Mouse (Mus musculus): ENCODE data around the gene Cel. TPM values are rescaled to one million over a fixed set of nuclear protein-coding genes. Genes with fewer than 3 reads are reported as not detected.

Cel gene
- polyA plus RNA-seq, 1 experiment, result 0.12 TPM

- WGBS, result 12% methylated on average over 11 of the region's 11 CpGs
- Histone ChIP-seq H3K4me3 (replicated peaks; ENCODE audit: extremely low read depth, low read depth, low read length) (no peak overlapping the region), H3K4me1 (ENCODE audit: control insufficient read depth, insufficient read depth, low read length) (peaks cover 38% of the 10 kb centered on the region)
- no peak for TF ChIP-seq CTCF (IDR thresholded peaks at IDR 0.05; ENCODE audit: insufficient read depth, low read length)
- TF ChIP-seq POLR2A (IDR thresholded peaks at IDR 0.05; ENCODE audit: borderline replicate concordance, extremely low read depth, low read depth, low read length), result peak; percentile 51; the same call in 1 of the 2 replicates
- DNase-seq, result peak; percentile 75
Measured at GRCm38 (mm10) chr2:28525219-28525942, 37.8 kb downstream of the Cel start.

GRCm38 (mm10) chr2:28524406-28524805 lies 38.8 kb downstream of the Cel start:
- peaks cover 38% of the 10 kb centered on the region for H3K4me1 ChIP-seq (ENCODE audit: control insufficient read depth, insufficient read depth, low read length)
- no peak for TF ChIP-seq POLR2A (IDR thresholded peaks at IDR 0.05; ENCODE audit: borderline replicate concordance, extremely low read depth, low read depth, low read length)
- DNase-seq, result no peak
- 77% methylated on average over 10 of the region's 10 CpGs for WGBS
- no peak overlapping the region for H3K4me3 ChIP-seq (replicated peaks; ENCODE audit: extremely low read depth, low read depth, low read length)

- TF ChIP-seq CTCF (IDR thresholded peaks at IDR 0.05; ENCODE audit: insufficient read depth, low read length) (no peak), POLR2A (IDR thresholded peaks at IDR 0.05; ENCODE audit: borderline replicate concordance, extremely low read depth, low read depth, low read length) (peak; percentile 37; the same call in 1 of the 2 replicates)
- Histone ChIP-seq H3K4me3 (replicated peaks; ENCODE audit: extremely low read depth, low read depth, low read length) (no peak overlapping the region), H3K4me1 (ENCODE audit: control insufficient read depth, insufficient read depth, low read length) (peaks cover 38% of the 10 kb centered on the region)
- WGBS, result 14% methylated on average over 5 of the region's 5 CpGs
- DNase-seq, result peak; percentile 89
Measured at GRCm38 (mm10) chr2:28523643-28524117, 39.5 kb downstream of the Cel start.

- 70% methylated on average over 4 of the region's 4 CpGs for WGBS
- no peak overlapping the region for H3K4me3 ChIP-seq (replicated peaks; ENCODE audit: extremely low read depth, low read depth, low read length)
- peaks cover 43% of the 10 kb centered on the region for H3K4me1 ChIP-seq (ENCODE audit: control insufficient read depth, insufficient read depth, low read length)
- no peak for DNase-seq
- no peak for TF ChIP-seq POLR2A (IDR thresholded peaks at IDR 0.05; ENCODE audit: borderline replicate concordance, extremely low read depth, low read depth, low read length)
Measured at GRCm38 (mm10) chr2:28522166-28522565, 41.0 kb downstream of the Cel start.

- 67% methylated on average over 6 of the region's 6 CpGs for WGBS
- H3K4me1 ChIP-seq (ENCODE audit: control insufficient read depth, insufficient read depth, low read length), result peaks cover 43% of the 10 kb centered on the region
- no peak for DNase-seq
- no peak overlapping the region for H3K4me3 ChIP-seq (replicated peaks; ENCODE audit: extremely low read depth, low read depth, low read length)
- TF ChIP-seq POLR2A (IDR thresholded peaks at IDR 0.05; ENCODE audit: borderline replicate concordance, extremely low read depth, low read depth, low read length), result no peak
- TF ChIP-seq CTCF (IDR thresholded peaks at IDR 0.05; ENCODE audit: insufficient read depth, low read length), result no peak
Measured at GRCm38 (mm10) chr2:28521571-28522151, 41.5 kb downstream of the Cel start.

GRCm38 (mm10) chr2:28520581-28520980 lies 42.6 kb downstream of the Cel start:
- TF ChIP-seq POLR2A (IDR thresholded peaks at IDR 0.05; ENCODE audit: borderline replicate concordance, extremely low read depth, low read depth, low read length) (no peak), CTCF (IDR thresholded peaks at IDR 0.05; ENCODE audit: insufficient read depth, low read length) (no peak)
- H3K4me3 ChIP-seq (replicated peaks; ENCODE audit: extremely low read depth, low read depth, low read length), result no peak overlapping the region
- 80% methylated on average over 5 of the region's 5 CpGs for whole genome bisulfite sequencing
- H3K4me1 ChIP-seq (ENCODE audit: control insufficient read depth, insufficient read depth, low read length), result peaks cover 33% of the 10 kb centered on the region
- DNase-seq, result no peak

- 68% methylated on average over 2 of the region's 2 CpGs for WGBS
- H3K4me3 ChIP-seq (replicated peaks; ENCODE audit: extremely low read depth, low read depth, low read length), result no peak overlapping the region
- TF ChIP-seq POLR2A (IDR thresholded peaks at IDR 0.05; ENCODE audit: borderline replicate concordance, extremely low read depth, low read depth, low read length), result no peak
- TF ChIP-seq CTCF (IDR thresholded peaks at IDR 0.05; ENCODE audit: insufficient read depth, low read length), result no peak
- H3K4me1 ChIP-seq (ENCODE audit: control insufficient read depth, insufficient read depth, low read length), result peaks cover 18% of the 10 kb centered on the region
- DNase-seq, result no peak
Measured at GRCm38 (mm10) chr2:28518231-28518630, 45.0 kb downstream of the Cel start.

GRCm38 (mm10) chr2:28517206-28517909 lies 45.8 kb downstream of the Cel start:
- Histone ChIP-seq H3K4me1 (ENCODE audit: control insufficient read depth, insufficient read depth, low read length) (peaks cover 18% of the 10 kb centered on the region), H3K4me3 (replicated peaks; ENCODE audit: extremely low read depth, low read depth, low read length) (no peak overlapping the region)
- WGBS, result 28% methylated on average over 5 of the region's 5 CpGs
- TF ChIP-seq CTCF (IDR thresholded peaks at IDR 0.05; ENCODE audit: insufficient read depth, low read length) (peak; percentile 98), POLR2A (IDR thresholded peaks at IDR 0.05; ENCODE audit: borderline replicate concordance, extremely low read depth, low read depth, low read length) (no peak)
- DNase-seq, result peak; percentile 82

GRCm38 (mm10) chr2:28514489-28514888 lies 48.7 kb downstream of the Cel start:
- 8% methylated on average over 5 of the region's 5 CpGs for WGBS
- DNase-seq, result peak; percentile 84
- Histone ChIP-seq H3K4me3 (replicated peaks; ENCODE audit: extremely low read depth, low read depth, low read length) (no peak overlapping the region), H3K4me1 (ENCODE audit: control insufficient read depth, insufficient read depth, low read length) (peaks cover 12% of the 10 kb centered on the region)
- peak; percentile 83 for TF ChIP-seq CTCF (IDR thresholded peaks at IDR 0.05; ENCODE audit: insufficient read depth, low read length)
- TF ChIP-seq POLR2A (IDR thresholded peaks at IDR 0.05; ENCODE audit: borderline replicate concordance, extremely low read depth, low read depth, low read length), result 0 out of 2 replicates have a peak, but pooled peaks have one; percentile 8
